Mouse (Mus musculus) midbrain, embryonic 16.5 days (tissue): ENCODE data around the gene Mmel1. TPM values are rescaled to one million over a fixed set of nuclear protein-coding genes. Genes with fewer than 3 reads are reported as not detected.

Experiments
- ATAC-seq: fragments of 200-750 bp; cut with Nextera tagmentation; 2 replicates; pipeline ENCODE4 v1.8.0; 2017; ENCODE audit warnings: moderate TSS enrichment
- H3K27ac ChIP-seq: fragments of 300-500 bp; sonication (generic); 2 replicates; pipeline ENCODE4 v1.5.1; 2014; ENCODE audit warnings: mild to moderate bottlenecking, low read length, mixed read lengths
- H3K27me3 ChIP-seq: fragments of 300-500 bp; sonication (generic); 2 replicates; pipeline ENCODE4 v1.6.1; 2014; ENCODE audit warnings: low read depth, low read length, mixed read lengths; ENCODE audit not compliant: control insufficient read depth, insufficient read depth
- H3K36me3 ChIP-seq: fragments of 300-500 bp; sonication (generic); 2 replicates; pipeline ENCODE4 v1.6.1; 2014; ENCODE audit warnings: mild to moderate bottlenecking, low read length, moderate library complexity, mixed read lengths; ENCODE audit not compliant: control insufficient read depth, insufficient read depth
- H3K4me1 ChIP-seq: fragments of 300-500 bp; sonication (generic); 2 replicates; pipeline ENCODE4 v1.6.1; 2014; ENCODE audit warnings: mild to moderate bottlenecking, low read length, mixed read lengths; ENCODE audit not compliant: control insufficient read depth, insufficient read depth
- H3K4me2 ChIP-seq: fragments of 300-500 bp; sonication (generic); 2 replicates; pipeline ENCODE4 v1.6.1; 2014; ENCODE audit warnings: mild to moderate bottlenecking, low read length, mixed read lengths
- H3K4me3 ChIP-seq: fragments of 300-500 bp; sonication (generic); 2 replicates; pipeline ENCODE4 v1.5.1; 2014; ENCODE audit warnings: low read depth, mild to moderate bottlenecking, low read length, moderate library complexity, mixed read lengths
- H3K9ac ChIP-seq: fragments of 300-500 bp; sonication (generic); 2 replicates; pipeline ENCODE4 v1.6.1; 2014; ENCODE audit warnings: low read depth, low read length, mixed read lengths
- H3K9me3 ChIP-seq: fragments of 300-500 bp; sonication (generic); replicated peaks from 2 replicates; pipeline ENCODE4 v1.6.1; 2014; ENCODE audit warnings: mild to moderate bottlenecking, low read length, mixed read lengths; ENCODE audit not compliant: control insufficient read depth, poor library complexity, severe bottlenecking
- WGBS: fragments of 180-500 bp; shearing (Covaris S2); extraction: QIAGEN DNeasy Blood & Tissue Kit; methylation state at CpG from one replicate; pipeline ENCODE4 v1.1.7; 2014; 5-methylcytosine and 5-hydroxymethylcytosine counted together
- polyA plus RNA-seq: library from polyadenylated mRNA; unstranded; fragments of >200 nt; fragmentation: Nextera tagmentation; extraction: Ambion mirVana; gene quantifications from 2 replicates; pipeline ENCODE4 v1.2.1, GENCODE M21; 2015

Gene Mmel1
- polyA plus RNA-seq, 1 experiment from 2014 or later: 0.98 TPM

DNA sequence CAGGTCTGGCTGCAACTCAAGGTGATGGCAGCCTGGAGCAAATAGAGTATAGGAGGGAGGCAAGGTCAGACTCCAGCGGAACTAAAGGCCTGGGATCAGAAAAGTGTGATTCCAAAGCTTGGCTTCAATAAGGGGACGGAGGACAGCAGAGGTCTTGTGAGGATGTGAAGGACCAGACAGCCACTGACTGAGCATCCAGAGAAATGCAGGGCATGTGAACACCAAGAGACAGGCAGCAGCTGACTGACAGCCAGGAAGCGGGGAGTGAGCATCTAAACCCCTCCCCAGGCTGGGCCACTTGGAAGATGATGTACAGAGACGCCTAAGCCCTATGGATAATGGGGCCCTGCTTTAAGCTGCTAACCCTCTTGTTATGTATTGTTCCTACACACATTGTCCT is 1.3 kb downstream of the Mmel1 start:
- no peaks in the 10 kb centered on the region for H3K4me1 ChIP-seq
- no peak overlapping the region for H3K4me3 ChIP-seq
- H3K4me2 ChIP-seq: no peak overlapping the region
- H3K9ac ChIP-seq: no peak overlapping the region
- H3K27me3 ChIP-seq: no peaks in the 10 kb centered on the region; the same call in 1 of the 2 replicates
- no peaks in the 10 kb centered on the region for H3K36me3 ChIP-seq
- no peaks in the 10 kb centered on the region for H3K9me3 ChIP-seq
- no peak overlapping the region for H3K27ac ChIP-seq
- ATAC-seq: no peak
- WGBS: 56% methylated on average over 4 of the region's 4 CpGs

DNA sequence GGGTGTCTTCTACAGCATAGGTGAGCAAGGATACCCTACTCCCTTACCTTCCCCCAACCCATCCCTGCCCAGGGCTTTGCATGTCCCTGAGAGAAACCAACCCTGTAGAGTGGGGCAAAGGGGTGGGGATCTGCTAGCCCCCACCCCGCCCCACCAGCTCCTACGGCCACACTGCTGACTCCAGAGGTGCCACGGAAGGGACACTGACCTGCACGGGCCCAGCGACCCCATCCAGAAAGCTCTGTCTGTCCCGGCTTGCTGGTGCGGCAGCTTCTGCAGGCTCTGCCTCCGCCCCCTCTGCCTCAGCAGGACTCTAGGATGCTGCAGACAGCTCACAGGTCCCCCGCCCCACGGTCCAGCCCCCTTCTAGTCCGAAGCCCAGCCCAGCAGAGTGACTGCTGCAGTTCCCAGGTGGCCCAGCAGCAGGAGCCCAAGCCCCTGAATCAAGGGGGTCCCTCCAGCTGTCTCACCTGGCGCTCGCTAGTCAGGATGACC is 2.4 kb downstream of the Mmel1 start:
- no peaks in the 10 kb centered on the region for H3K36me3 ChIP-seq
- peak overlapping the region; percentile 52 for H3K4me2 ChIP-seq
- peak overlapping the region; percentile 36 for H3K4me3 ChIP-seq
- H3K27me3 ChIP-seq: peaks cover 3% of the 10 kb centered on the region
- WGBS: 4% methylated on average over 13 of the region's 13 CpGs
- H3K9me3 ChIP-seq: no peaks in the 10 kb centered on the region
- H3K9ac ChIP-seq: peak overlapping the region; percentile 59
- no peaks in the 10 kb centered on the region for H3K4me1 ChIP-seq
- ATAC-seq: peak; percentile 63
- H3K27ac ChIP-seq: no peak overlapping the region

DNA sequence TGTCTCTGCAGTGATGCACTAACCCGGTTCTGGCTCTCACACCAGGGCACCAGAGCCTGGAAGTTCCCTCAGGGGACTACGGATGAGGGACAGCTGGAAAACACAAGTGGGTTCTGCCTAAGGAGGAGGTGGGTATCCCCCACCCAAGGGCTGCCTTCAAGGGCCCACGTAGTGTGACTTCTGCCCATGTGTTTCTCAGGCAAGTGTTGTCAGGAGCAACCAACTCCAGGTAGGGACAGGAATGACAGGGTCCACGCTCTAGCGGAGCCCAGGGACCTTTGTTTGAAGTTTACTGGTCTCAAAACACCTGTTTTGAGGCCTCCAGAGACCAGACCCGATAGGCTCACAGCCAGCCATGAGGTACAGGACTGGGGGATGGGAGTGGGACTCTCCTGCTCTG is 3.8 kb downstream of the Mmel1 start:
- Histone ChIP-seq H3K36me3 (no peaks in the 10 kb centered on the region), H3K9me3 (no peaks in the 10 kb centered on the region), H3K4me1 (peaks cover under 1% of the 10 kb centered on the region), H3K4me3 (no peak overlapping the region), H3K4me2 (no peak overlapping the region), H3K27me3 (peaks cover 3% of the 10 kb centered on the region), H3K27ac (no peak overlapping the region), H3K9ac (no peak overlapping the region)
- ATAC-seq: no peak
- 78% methylated on average over 6 of the region's 6 CpGs for WGBS

DNA sequence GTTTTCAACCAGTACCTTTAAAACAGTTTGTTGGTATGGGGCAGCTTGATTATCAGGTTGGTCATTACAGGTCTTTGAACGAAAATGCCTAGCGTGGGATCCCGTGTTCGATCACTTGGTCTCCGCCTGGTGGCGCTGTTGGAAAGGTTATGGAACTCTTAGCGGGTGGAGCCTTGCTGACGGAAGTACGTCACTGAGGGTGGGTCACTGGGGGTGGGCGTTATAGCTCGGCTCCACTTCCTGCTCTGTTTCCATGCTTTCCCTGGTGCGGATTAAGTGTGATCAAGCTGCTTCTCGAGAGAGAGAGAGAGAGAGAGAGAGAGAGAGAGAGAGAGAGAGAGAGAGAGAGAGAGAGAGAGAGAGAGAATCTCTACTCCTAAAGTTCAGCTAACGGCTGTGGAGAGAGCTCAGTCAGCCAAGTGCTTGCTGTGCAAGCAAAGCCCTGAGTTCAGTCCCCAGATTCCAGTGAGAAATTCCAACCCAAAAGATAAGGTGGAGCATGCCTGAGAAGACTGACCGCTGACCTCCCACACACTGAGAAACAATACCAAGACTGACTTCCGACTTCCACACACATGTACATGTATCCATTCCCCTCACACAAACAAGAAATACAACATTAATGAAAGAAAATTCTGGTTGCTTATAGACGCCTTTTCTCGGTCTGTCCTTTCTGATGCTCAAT is 8.6 kb downstream of the Mmel1 start:
- peak overlapping the region; percentile 49 for H3K9ac ChIP-seq
- peaks cover 3% of the 10 kb centered on the region for H3K27me3 ChIP-seq
- H3K36me3 ChIP-seq: no peaks in the 10 kb centered on the region
- no peaks in the 10 kb centered on the region for H3K9me3 ChIP-seq
- peak overlapping the region; percentile 62 for H3K4me2 ChIP-seq
- H3K27ac ChIP-seq: peak overlapping the region; percentile 69
- WGBS: 11% methylated on average over 18 of the region's 18 CpGs
- H3K4me3 ChIP-seq: peak overlapping the region; percentile 33
- peak; percentile 96 for ATAC-seq
- H3K4me1 ChIP-seq: peaks cover 6% of the 10 kb centered on the region

DNA sequence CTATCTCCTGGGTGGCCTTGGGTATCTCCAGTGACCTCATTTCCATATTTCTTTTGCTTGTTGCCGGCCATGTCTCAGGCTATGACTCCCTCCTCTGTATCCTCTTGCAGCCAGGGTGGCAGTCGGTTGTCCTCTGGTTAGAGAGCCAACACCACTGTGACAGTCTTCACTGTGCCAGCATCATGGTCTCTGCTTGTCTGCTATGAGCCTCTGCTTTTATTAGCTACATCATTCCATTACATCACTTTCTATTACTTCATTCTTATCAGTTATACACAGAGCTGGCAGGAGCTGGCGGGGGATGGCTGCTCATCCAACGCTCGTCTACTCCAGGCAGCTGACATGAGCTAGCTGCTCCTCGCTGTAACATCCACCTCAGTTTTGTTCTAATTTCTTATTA is 11.3 kb downstream of the Mmel1 start:
- H3K36me3 ChIP-seq: no peaks in the 10 kb centered on the region
- no peaks in the 10 kb centered on the region for H3K9me3 ChIP-seq
- H3K4me2 ChIP-seq: no peak overlapping the region
- WGBS: 86% methylated on average over 6 of the region's 6 CpGs
- H3K4me3 ChIP-seq: no peak overlapping the region
- H3K27me3 ChIP-seq: peaks cover 3% of the 10 kb centered on the region
- no peak overlapping the region for H3K9ac ChIP-seq
- no peak for ATAC-seq
- H3K27ac ChIP-seq: no peak overlapping the region
- peaks cover 6% of the 10 kb centered on the region for H3K4me1 ChIP-seq

DNA sequence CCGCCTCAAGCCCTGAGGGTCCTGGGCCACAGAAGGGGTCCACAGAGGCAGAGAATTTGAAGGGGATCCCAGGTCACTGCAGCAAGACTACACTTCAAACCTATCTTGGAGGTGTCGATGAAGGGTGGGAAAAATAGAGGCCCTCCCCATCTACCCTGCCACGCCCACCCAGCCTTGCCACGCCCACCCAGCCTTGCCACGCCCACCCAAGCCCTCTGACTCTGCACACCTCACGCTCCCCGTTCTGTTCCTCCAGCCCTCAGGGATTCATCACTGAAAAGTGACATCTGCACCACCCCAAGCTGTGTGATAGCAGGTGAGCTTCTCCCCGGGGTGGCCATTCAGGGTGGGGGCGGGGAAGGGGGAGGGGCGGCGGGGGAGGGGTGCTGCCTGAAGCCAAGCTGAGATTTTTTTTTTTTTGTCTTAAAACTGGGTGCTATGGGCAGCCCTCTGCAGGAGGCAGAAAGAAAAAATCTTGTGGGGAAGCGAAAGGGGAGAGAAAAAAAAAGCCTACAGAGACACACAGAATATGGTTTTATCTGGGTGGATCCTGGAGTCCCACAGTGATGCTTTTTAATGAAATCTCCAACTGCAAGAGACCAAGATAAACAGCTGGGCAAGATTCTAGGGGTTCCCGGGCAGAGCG is 12.8 kb downstream of the Mmel1 start:
- Histone ChIP-seq H3K27ac (no peak overlapping the region), H3K36me3 (no peaks in the 10 kb centered on the region), H3K9me3 (no peaks in the 10 kb centered on the region), H3K4me3 (no peak overlapping the region), H3K4me2 (no peak overlapping the region), H3K27me3 (no peaks in the 10 kb centered on the region), H3K9ac (no peak overlapping the region), H3K4me1 (peaks cover 6% of the 10 kb centered on the region)
- WGBS: 31% methylated on average over 13 of the region's 14 CpGs
- no peak for ATAC-seq

DNA sequence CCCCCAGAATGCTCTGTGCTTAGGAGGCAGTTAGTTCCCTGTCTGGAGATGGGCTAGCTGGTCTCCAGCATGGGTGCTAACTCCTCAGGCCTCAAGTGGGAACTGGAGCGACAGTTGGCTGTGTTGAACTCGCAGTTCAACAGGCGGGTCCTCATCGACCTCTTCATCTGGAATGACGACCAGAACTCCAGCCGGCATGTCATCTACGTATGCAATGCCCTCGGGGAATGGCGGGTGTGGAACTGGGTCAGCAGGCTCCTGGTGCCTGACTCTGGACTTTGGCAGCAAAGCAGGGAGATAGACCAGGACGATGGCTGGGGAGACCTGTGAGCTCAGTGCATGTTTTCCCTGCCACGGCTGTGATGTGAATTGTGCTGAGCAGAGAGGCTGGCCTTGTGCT is 16.0 kb downstream of the Mmel1 start:
- no peak for ATAC-seq
- H3K9ac ChIP-seq: no peak overlapping the region
- no peak overlapping the region for H3K27ac ChIP-seq
- H3K4me2 ChIP-seq: no peak overlapping the region
- H3K27me3 ChIP-seq: no peaks in the 10 kb centered on the region
- H3K36me3 ChIP-seq: no peaks in the 10 kb centered on the region
- H3K9me3 ChIP-seq: no peaks in the 10 kb centered on the region
- H3K4me3 ChIP-seq: no peak overlapping the region
- 77% methylated on average over 11 of the region's 11 CpGs for WGBS
- no peaks in the 10 kb centered on the region for H3K4me1 ChIP-seq

DNA sequence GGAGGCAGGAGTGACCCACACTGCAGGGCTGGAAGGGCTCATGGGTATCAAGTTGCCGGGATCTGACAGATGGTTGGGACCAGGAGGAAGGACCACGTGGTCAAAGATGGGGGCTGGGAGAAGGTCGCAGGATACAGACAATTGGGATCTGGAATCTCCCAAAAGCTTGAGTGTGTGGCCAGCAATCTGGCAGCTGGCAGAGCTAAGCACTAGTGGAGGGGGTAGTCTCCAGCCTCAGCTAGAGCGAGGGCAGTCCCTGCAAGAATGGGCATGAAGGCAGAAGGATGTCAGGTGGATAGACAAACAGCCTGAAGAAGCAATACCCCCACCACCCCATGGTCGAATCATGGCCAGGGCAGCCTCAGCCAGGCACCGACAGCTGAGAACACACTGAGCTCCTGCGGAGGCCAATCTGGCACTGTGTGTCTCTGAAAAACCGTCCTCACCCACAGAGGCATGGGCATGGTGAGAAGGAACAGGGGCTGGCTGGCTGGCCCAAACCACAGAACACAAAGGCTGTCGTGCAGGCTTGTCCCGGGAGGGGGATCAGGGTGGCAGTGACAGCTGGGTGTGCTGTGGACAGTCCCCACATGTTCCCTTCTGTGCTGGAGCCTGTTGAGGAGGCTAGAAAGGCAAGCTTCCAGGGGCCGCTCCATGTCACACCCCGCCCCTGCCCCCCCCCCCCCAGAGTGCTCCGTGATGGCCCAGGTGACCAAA is 17.6 kb downstream of the Mmel1 start:
- 62% methylated on average over 13 of the region's 13 CpGs for WGBS
- H3K36me3 ChIP-seq: no peaks in the 10 kb centered on the region
- no peak overlapping the region for H3K4me3 ChIP-seq
- no peaks in the 10 kb centered on the region for H3K9me3 ChIP-seq
- no peak for ATAC-seq
- H3K27me3 ChIP-seq: no peaks in the 10 kb centered on the region
- no peak overlapping the region for H3K27ac ChIP-seq
- no peaks in the 10 kb centered on the region for H3K4me1 ChIP-seq
- H3K4me2 ChIP-seq: no peak overlapping the region
- no peak overlapping the region for H3K9ac ChIP-seq
